8 mouse cellular contexts compared by ENCODE assay signal in the genomic region with DNA sequence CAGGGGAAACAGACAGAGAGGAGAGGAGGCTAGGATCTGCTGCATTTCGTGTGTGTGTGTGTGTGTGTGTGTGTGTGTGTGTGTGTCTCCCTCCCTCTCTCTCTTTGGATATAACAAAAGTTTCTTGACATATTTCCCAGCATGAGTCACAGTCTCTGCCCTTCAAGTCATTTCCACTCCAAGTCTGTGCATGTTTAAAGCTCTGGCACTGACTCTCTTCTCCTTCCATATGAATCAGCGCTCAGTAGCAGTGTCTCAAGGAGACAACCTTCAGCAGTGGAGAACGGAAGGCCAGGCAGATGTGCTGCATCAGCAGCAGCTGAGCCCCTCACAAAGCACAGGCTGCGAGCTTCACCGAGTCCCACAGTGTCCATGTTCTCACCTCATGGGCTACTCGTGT. TPM values are rescaled to one million over a fixed set of nuclear protein-coding genes. Genes with fewer than 3 reads are reported as not detected.
DNase-seq lines count a peak whose midpoint lies in the region; ATAC-seq and TF ChIP-seq lines count a peak whose summit lies in the region.

No protein-coding gene starts in this region.

- no peaks in the 10 kb centered on the region for H3K27me3 ChIP-seq in forebrain, postnatal 0 days (ENCODE audit: insufficient read depth, low read length)
- H3K27me3 ChIP-seq in forebrain, embryonic 15.5 days: no peaks in the 10 kb centered on the region
- H3K27me3 ChIP-seq in limb, embryonic 14.5 days (ENCODE audit: control insufficient read depth, insufficient read depth, low read length): no peaks in the 10 kb centered on the region
- no peaks in the 10 kb centered on the region for H3K27me3 ChIP-seq in midbrain, embryonic 11.5 days (ENCODE audit: control insufficient read depth, insufficient read depth, low read length)

- TF ChIP-seq POLR2A in limb, embryonic 14.5 days (IDR thresholded peaks at IDR 0.05; ENCODE audit: borderline replicate concordance, extremely low read depth, insufficient read depth, insufficient read length): no peak

- H3K9me3 ChIP-seq in forebrain, postnatal 0 days (ENCODE audit: low read length): no peaks in the 10 kb centered on the region
- H3K9me3 ChIP-seq in forebrain, embryonic 15.5 days: no peaks in the 10 kb centered on the region
- H3K9me3 ChIP-seq in limb, embryonic 14.5 days (ENCODE audit: control insufficient read depth, low read length): no peaks in the 10 kb centered on the region
- no peaks in the 10 kb centered on the region for H3K9me3 ChIP-seq in midbrain, embryonic 11.5 days (ENCODE audit: control insufficient read depth, low read length)

- no peak overlapping the region for H3K4me2 ChIP-seq in forebrain, postnatal 0 days (ENCODE audit: low read depth)
- H3K4me2 ChIP-seq in forebrain, embryonic 15.5 days (replicated peaks): no peak overlapping the region
- H3K4me2 ChIP-seq in limb, embryonic 14.5 days (replicated peaks; ENCODE audit: low read depth, low read length, severe bottlenecking): no peak overlapping the region
- no peak overlapping the region for H3K4me2 ChIP-seq in midbrain, embryonic 11.5 days

- H3K36me3 ChIP-seq in forebrain, postnatal 0 days (ENCODE audit: insufficient read depth): no peaks in the 10 kb centered on the region
- H3K36me3 ChIP-seq in forebrain, embryonic 15.5 days: no peaks in the 10 kb centered on the region
- no peaks in the 10 kb centered on the region for H3K36me3 ChIP-seq in limb, embryonic 14.5 days (ENCODE audit: control insufficient read depth, insufficient read depth, low read length)
- no peaks in the 10 kb centered on the region for H3K36me3 ChIP-seq in midbrain, embryonic 11.5 days (ENCODE audit: control insufficient read depth, insufficient read depth, low read length)

- H3K4me1 ChIP-seq in forebrain, postnatal 0 days (ENCODE audit: insufficient read depth): no peaks in the 10 kb centered on the region
- H3K4me1 ChIP-seq in forebrain, embryonic 15.5 days: peaks cover 4% of the 10 kb centered on the region
- H3K4me1 ChIP-seq in limb, embryonic 14.5 days (ENCODE audit: control insufficient read depth, insufficient read depth, low read length): peaks cover 20% of the 10 kb centered on the region
- H3K4me1 ChIP-seq in midbrain, embryonic 11.5 days (ENCODE audit: control insufficient read depth, insufficient read depth, low read length): no peaks in the 10 kb centered on the region

- no peak overlapping the region for H3K27ac ChIP-seq in forebrain, postnatal 0 days (ENCODE audit: low read depth, low read length)
- no peak overlapping the region for H3K27ac ChIP-seq in forebrain, embryonic 15.5 days (replicated peaks)
- H3K27ac ChIP-seq in limb, embryonic 14.5 days (replicated peaks; ENCODE audit: low read depth, low read length): 0 out of 2 replicates have a peak overlapping the region, but pooled peaks have one; percentile 19
- no peak overlapping the region for H3K27ac ChIP-seq in midbrain, embryonic 11.5 days (ENCODE audit: low read depth, low read length)

- TF ChIP-seq CTCF in forebrain, postnatal 0 days (IDR thresholded peaks at IDR 0.05; ENCODE audit: low read depth): no peak

- no peak overlapping the region for H3K9ac ChIP-seq in forebrain, postnatal 0 days
- no peak overlapping the region for H3K9ac ChIP-seq in forebrain, embryonic 15.5 days (replicated peaks)
- H3K9ac ChIP-seq in limb, embryonic 14.5 days (ENCODE audit: low read depth, low read length, severe bottlenecking): no peak overlapping the region
- no peak overlapping the region for H3K9ac ChIP-seq in midbrain, embryonic 11.5 days (ENCODE audit: low read length)

- ATAC-seq in forebrain, postnatal 0 days: peak; percentile 66; the same call in 1 of the 2 replicates
- no peak for ATAC-seq in forebrain, embryonic 15.5 days (replicated peaks)
- ATAC-seq in limb, embryonic 14.5 days (ENCODE audit: low FRiP score, low read depth): no peak
- no peak for ATAC-seq in midbrain, embryonic 11.5 days (ENCODE audit: low FRiP score)

- H3K4me3 ChIP-seq in forebrain, postnatal 0 days (ENCODE audit: low read depth, low read length): no peak overlapping the region
- H3K4me3 ChIP-seq in forebrain, embryonic 15.5 days: no peak overlapping the region
- H3K4me3 ChIP-seq in limb, embryonic 14.5 days (replicated peaks; ENCODE audit: low read length): no peak overlapping the region
- H3K4me3 ChIP-seq in midbrain, embryonic 11.5 days (ENCODE audit: low read depth, low read length): no peak overlapping the region

- DNase-seq in forebrain, postnatal 0 days: no peak
- DNase-seq in 3T3-L1 (ENCODE audit: low read depth, low spot score): peak; percentile 97
- DNase-seq in fibroblast of lung, adult 2 months (ENCODE audit: low read depth): peak; percentile 68
- peak; percentile 22 for DNase-seq in limb, embryonic 14.5 days (ENCODE audit: low spot score)
- DNase-seq in B cell, adult 2 months: no peak
- no peak for DNase-seq in midbrain, embryonic 11.5 days (ENCODE audit: low spot score, missing footprints)
- no peak for DNase-seq in kidney, postnatal 25 days

- 68% methylated on average over 6 of the region's 6 CpGs for WGBS in forebrain, postnatal 0 days
- WGBS in forebrain, embryonic 15.5 days: 77% methylated on average over 6 of the region's 6 CpGs
- WGBS in limb, embryonic 14.5 days: 63% methylated on average over 6 of the region's 6 CpGs
- 76% methylated on average over 6 of the region's 6 CpGs for WGBS in midbrain, embryonic 11.5 days

RNA-seq across cellular contexts. Expression of a gene that starts 58.6 kb away (rescaled TPM):
- total RNA-seq in forebrain, postnatal 0 days (2014; rRNA removed): 5.2 and 7.5 TPM in 2 replicates
- polyA plus RNA-seq in forebrain, postnatal 0 days (2015; fragmentation: Nextera tagmentation; extraction: Ambion mirVana): 7.6 and 10.7 TPM in 2 replicates
- 14.3 and 16.3 TPM in 2 replicates for polyA plus RNA-seq in forebrain, embryonic 15.5 days (2015; fragmentation: Nextera tagmentation; extraction: Ambion mirVana)
- polyA plus RNA-seq in limb, embryonic 14.5 days (2012; rRNA removed): 4.0 and 5.4 TPM in 2 replicates
- polyA plus RNA-seq in limb, embryonic 14.5 days (2014; fragmentation: Nextera tagmentation; extraction: Ambion mirVana): 18.3 and 19.4 TPM in 2 replicates
- 13.7 and 14.7 TPM in 2 replicates for polyA plus RNA-seq in midbrain, embryonic 11.5 days (2014; fragmentation: Nextera tagmentation; extraction: Ambion mirVana)

Comparison
In these comparisons a context has a peak if more than half of its experiments do, and no peak if none do; other contexts are left out.
1. DNase-seq: peak in 3T3-L1 (single experiment), fibroblast of lung, adult 2 months (single experiment) and limb, embryonic 14.5 days (single experiment); none in forebrain, postnatal 0 days (single experiment), B cell, adult 2 months (0 of 2), midbrain, embryonic 11.5 days (single experiment) and kidney, postnatal 25 days (0 of 2).